Mouse (Mus musculus): ENCODE data around the gene Brpf3. TPM values are rescaled to one million over a fixed set of nuclear protein-coding genes. Genes with fewer than 3 reads are reported as not detected.

Brpf3 gene
- total RNA-seq, 2 experiments from 2014 or later: 12.5 to 20.2 TPM

DNA sequence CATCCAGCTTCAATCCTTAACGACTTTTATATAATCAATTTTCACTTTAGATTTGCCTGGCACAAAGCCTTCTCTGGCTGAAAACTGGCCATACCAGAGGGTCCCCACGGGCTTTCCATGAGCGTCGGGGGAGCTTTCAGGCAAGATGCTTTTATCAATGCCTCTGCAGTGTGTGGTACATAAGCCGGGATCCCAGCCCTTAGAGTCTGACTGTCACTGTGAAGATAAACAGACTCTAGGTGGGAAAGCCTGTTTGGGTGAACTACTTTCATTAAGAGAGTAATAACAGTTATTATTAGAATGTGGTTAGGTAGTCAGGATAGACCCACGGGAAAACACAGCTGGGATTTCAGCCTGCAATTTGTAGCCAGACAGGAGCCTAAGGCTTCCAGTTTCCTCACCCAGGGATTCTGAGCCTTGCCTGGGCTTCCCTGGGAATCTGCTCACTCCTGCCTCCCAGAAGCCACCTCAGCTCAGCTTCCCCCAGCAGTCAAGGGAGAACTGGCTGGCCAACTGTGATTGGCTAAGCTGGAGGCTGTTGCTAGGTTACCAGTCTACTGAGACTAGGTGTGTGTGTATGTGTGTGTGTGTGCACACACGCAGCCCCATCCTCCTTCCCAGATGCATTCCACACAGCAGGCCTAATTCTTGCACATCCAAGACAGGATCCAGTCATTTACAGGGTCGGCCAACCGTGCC lies 68.7 kb downstream of the Brpf3 start:
- intact Hi-C loops (cut with DNase I): no loop called here
- no peak for DNase-seq

DNA sequence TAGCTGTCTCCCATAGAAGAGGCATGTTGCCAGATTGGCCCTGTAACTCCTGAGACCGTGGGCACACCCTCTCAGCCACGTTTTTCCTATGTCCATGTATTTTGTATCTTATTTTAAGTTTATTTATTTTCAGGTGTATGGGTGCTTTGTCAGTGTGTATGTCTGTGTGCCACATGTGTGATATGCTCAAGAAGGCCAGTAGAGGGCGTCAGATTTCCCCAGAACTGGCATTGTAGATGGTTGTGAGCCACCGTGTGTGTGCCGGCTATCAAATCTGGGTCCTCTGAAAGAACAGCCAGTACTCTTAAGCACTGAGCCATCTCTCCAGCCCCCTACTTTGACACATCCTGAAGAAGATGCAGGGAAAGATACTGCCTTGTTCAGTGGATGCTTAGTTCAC lies 69.5 kb downstream of the Brpf3 start:
- intact Hi-C loops (cut with DNase I): no loop called here
- no peak for DNase-seq

DNA sequence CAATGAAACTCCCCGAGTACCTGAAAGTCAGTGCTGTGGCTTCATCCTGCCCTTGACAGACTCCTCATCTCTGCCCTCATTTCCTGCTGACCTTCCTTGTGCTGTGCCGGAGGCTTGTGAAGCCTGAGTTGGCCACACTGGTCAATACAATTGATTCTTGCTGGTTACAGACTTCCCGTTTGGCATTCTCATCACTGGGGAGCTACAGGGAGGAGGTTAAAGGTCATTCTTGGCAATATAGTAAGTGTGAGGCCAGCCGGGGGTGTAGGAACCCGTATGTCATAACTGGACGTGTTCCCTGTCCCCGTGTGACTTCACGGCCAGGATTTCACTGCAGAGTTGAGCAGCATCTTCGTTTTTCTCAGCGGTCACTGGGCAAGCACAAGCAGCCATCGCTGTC lies 70.9 kb downstream of the Brpf3 start:
- intact Hi-C loops (cut with DNase I): no loop called here
- no peak for DNase-seq

DNA sequence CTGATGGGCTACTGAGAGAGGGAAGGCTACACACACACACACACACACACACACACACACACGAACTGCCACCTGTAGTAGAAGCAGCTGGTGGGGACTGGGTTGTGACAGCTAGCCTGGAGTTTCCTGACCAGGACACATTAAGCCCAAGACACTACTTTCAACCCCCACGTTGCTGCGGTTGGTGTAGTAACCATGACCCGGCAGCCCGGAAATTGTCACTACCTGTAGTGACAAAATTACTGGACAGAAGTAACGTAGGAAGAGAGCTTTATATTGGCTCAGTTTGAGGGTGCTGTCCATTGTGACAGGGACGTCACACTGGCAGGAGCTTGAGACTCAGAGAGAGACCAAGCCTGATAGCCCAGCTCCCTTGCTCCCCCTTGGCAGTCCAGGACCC lies 71.4 kb downstream of the Brpf3 start:
- intact Hi-C loops (cut with DNase I): no loop called here
- no peak for DNase-seq

DNA sequence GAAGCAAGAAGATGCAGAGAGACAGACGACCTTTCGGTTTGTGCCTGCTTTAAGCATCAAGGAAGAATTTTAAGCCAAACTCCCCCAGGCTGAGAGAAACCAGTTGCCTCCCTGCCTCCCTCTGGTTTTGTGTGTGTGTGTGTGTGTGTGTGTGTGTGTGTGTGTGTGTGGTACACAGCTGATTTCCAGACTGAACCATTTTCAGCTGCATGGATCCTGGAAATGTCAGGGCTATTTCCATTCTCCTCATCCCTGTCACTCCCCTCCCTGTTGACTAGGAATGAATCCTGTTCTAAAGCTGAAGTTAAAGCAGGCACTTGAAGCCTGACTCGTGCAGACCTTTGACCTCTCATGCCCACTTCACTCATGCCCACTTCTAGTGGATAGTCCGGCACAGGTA lies 73.3 kb downstream of the Brpf3 start:
- no peak for DNase-seq
- intact Hi-C loops (cut with DNase I): no loop called here

DNA sequence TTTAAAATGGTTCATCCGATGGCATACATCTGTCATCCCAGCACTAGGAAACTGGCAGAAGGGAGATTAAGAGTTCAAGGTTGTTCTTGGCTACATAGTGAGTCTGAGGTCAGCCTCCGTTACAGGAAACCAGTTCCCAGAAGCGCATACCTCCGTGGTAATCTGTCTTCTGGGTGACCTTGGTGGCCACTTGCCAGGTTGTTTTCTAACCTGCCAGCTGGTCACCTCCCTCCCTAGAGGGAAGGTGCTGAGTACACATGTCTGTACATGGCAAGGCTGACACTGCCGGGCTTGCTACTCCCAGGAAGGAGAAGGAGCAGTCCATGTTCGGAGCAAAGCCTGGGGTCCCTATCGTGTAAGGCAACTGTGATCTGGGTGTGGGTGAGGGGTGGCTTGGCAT lies 73.9 kb downstream of the Brpf3 start:
- DNase-seq: peak in 1 of 2 experiments; percentile 28
- intact Hi-C loops (cut with DNase I): no loop called here

DNA sequence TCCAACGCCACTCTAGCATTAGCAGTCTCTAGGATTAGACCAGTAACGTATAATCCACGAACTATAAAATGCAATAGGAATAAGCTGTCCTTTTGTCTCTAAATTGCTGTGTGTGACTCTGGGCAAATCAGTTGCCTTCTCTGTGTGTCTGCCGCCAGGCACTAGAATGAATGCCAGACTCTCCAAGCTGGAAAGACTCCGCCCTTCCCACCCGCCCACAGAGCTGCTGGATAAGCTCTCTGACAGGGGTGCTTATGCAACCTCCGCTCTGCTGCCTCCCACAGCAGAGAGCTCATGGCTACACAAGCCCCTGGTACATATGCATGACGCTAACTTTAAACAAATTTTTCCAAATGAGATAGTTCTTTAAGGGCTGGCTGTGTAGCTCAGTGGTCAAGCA lies 74.4 kb downstream of the Brpf3 start:
- intact Hi-C loops (cut with DNase I): no loop called here

DNA sequence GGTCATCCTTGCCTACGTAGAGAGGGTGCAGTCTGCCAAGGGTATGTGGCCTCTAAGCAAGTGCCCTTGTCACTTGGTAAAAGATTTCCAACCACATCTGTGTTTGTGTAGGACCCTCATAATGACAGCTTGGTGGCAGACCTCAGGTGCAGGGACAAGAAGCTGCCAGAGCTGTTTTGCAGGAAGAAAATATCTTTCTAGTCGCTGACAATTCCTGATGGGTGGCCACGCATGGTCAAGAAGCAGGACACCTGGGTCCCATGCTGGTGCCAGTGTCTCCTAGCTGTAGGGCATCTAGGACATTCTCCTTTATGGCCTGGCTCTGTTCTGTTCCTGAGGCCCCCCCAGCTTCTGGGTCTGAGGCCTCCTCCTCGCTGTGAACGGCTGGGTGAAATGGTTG lies 75.4 kb downstream of the Brpf3 start:
- intact Hi-C loops (cut with DNase I): no loop called here
- no peak for DNase-seq

More for the DNA sequence above, 74.4 kb downstream of the Brpf3 start:
- DNase-seq: peak in 1 of 2 experiments; percentile 17

DNA sequence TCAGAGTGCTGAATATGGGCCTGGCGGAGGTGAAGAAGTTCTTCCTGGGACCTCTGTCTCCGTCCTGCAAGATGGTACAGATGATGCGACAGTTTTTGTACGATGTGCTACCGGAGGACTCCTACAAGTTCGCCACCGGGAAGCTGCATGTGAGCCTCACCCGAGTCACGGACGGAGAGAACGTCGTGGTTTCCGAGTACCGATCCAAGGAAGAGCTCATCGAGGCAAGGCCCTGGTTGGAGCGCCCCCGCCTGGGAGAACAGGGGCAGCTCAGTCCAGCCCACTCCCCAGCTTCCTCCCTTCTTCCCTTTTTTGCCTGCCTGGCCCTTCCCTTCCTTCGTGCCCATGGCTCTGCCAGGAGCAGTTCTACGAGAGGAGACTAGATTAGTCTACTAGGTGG lies 75.9 kb downstream of the Brpf3 start:
- no peak for DNase-seq
- intact Hi-C loops (cut with DNase I): no loop called here

DNA sequence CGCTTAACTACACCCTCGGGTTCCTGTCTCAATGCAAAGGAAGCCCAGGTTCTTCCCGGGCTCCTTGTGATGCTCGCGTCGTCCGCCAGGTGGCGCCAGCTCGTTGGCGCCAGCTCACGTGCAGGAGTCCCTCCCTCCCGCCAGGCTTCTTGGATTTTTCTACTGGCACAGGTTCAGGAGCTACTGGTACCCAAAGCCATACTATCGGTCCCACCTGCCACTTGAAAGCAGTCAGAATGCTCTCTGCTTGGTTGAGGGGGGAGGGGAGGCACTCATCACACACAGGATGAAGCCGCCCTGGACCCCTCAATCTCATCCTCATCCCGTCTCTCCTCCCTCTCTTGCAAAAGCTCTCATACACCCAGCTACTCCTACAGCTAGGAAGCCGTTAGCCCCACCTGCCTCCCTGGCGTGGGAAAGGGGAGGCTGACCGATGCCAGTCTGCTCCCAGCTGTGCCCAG lies 79.1 kb downstream of the Brpf3 start:
- intact Hi-C loops (cut with DNase I): loop anchor here (5.0 kb wide), 2 partner anchors 47 to 118 kb away; no protein-coding TSS in a partner anchor
- DNase-seq: peak; percentile 57 to 64

DNA sequence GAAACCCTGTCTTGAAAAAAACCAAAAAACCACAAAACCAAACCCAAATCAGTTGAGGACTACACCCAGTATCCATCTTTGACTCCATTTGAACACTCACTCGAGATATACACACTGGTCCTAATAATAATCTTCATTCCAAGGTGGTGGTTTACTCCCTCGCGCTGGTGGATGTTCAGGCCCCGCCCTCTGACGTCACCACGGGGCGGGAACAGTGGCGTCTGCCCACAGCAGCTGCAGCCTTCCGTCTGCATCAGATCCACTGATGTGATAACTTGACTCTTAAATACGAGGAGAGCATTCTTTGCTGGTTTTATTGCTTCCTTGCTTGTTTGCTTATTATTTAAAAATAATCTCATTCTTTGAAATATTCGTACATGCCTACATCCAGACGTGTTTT lies 81.4 kb downstream of the Brpf3 start:
- intact Hi-C loops (cut with DNase I): loop anchor here (5.0 kb wide), 2 partner anchors 45 to 120 kb away; no protein-coding TSS in a partner anchor
- peak; percentile 52 to 66 for DNase-seq

DNA sequence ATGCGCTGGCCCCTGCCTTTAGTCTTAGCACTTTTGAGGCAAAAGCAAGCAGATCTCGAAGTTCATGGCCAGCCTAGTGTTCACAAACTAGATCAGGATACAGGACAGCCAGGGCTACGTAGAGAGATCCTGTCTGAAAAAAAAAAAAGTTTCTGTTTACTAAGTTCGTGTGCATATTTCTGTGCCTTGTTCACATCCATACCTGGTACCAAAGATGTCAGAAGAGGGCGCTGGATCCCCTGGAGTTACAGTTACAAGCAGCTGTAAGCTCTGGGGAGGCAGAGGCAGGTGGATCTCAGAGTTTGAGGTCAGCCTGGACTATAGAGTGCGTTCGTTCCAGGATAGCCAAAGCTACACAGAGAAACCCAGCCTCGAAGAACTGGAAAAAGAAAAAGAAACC lies 81.9 kb downstream of the Brpf3 start:
- DNase-seq: no peak
- intact Hi-C loops (cut with DNase I): loop anchor here (5.0 kb wide), 2 partner anchors 44 to 121 kb away; no protein-coding TSS in a partner anchor

DNA sequence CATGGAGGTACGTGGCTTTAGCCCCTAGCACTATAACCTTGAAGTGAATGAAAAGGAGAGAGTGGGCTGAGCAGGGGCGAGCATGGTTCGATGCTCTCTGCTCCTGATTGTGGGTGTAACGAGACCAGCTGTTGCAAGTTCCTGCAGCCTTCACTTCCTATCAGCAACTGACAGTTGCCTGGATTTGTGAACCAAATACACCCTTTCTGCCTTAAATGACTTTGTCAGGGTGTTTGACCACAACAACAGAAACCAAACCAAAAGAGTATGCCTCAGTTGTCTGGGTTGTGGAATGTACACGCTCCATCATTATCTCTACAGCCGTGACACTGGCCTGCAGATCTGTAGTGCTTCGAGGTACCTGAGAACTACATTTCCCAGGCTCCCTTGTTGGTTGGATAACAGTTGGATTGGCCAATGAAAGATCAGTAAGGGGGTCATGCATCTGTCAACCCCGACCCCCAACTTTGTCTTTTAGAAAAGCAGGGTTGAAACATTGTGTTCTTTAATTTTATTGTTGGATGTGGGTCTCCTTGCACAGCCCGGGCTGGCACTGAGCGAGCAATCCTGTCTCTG lies 83.1 kb downstream of the Brpf3 start:
- DNase-seq: no peak
- intact Hi-C loops (cut with DNase I): loop anchor here (5.0 kb wide), 2 partner anchors 43 to 122 kb away; no protein-coding TSS in a partner anchor

DNA sequence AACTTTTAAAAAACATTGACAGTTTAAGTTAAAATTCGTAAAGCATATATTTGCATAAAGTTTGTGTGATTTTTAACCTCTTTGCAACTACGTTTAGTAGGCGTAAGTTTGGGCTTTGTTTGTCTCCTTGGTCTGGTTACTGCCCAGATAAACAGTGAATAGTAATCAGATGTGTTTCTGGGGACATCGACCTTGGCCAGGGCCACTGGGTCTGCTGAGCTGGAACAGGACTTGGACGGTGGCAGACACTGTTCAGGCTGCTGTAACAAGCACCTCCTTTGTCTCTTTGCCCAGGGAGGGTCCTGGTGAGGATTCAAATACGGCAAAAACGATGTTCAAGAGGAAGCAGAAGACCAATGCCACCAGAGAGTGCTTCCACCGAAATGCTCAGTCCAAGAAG lies 84.3 kb downstream of the Brpf3 start:
- intact Hi-C loops (cut with DNase I): no loop called here
- DNase-seq: no peak

DNA sequence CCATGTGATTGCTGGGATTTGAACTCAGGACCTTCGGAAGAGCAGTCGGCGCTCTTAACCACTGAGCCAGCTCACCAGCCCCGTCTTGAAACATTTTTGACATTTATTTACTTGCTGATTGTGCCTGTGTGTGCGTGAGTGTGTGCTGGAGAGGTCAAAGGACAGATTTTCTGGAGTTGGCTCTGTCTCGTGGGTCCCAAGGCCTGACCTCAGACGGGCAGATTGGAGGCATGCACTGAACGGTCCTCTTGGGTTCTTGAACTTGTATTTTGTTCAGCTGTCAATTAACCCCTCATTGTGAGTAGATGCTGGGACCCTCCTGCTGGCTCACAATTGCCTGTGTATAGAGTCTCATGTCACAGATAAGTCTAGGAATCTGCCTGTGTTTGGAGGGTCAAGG lies 85.4 kb downstream of the Brpf3 start:
- DNase-seq: no peak
- intact Hi-C loops (cut with DNase I): no loop called here

Other genes with a start within 250 kb of the Brpf3 start
- gene Clps, start 240.3 kb upstream of the Brpf3 start, total RNA-seq (2021): not detected
- not detected for gene Lhfpl5, start 225.4 kb upstream of the Brpf3 start, total RNA-seq (2021)
- 10 to 100 TPM; 24.7 to 26.6 TPM for gene Srpk1, start 178.4 kb upstream of the Brpf3 start, total RNA-seq (2021)
- gene Slc26a8, start 110.9 kb upstream of the Brpf3 start, total RNA-seq (2021): under 1 TPM; 0.27 to 0.33 TPM
- gene Mapk14, start 109.8 kb upstream of the Brpf3 start, total RNA-seq (2021): 10 to 100 TPM; 83.0 to 98.3 TPM
- gene AC170998.1, start 75.0 kb upstream of the Brpf3 start, total RNA-seq (2021): 1 to 10 TPM in 1 of 2 experiments, under 1 TPM in 1; 0.74 to 1.1 TPM
- gene Mapk13, start 31.8 kb upstream of the Brpf3 start, total RNA-seq (2021): not detected
- gene Pnpla1, start 57.3 kb downstream of the Brpf3 start, total RNA-seq (2021): not detected
- not detected for gene 4930539E08Rik, start 114.2 kb downstream of the Brpf3 start, total RNA-seq (2021)
- not detected for gene Pxt1, start 142.8 kb downstream of the Brpf3 start, total RNA-seq (2021)
- gene Kctd20, start 150.9 kb downstream of the Brpf3 start, total RNA-seq (2021): 10 to 100 TPM; 32.2 to 36.7 TPM
- gene Stk38, start 206.9 kb downstream of the Brpf3 start, total RNA-seq (2021): 10 to 100 TPM; 23.0 to 26.1 TPM
- 10 to 100 TPM; 32.6 to 42.1 TPM for gene Srsf3, start 231.5 kb downstream of the Brpf3 start, total RNA-seq (2021)